8 mouse cellular contexts compared by ENCODE assay signal in genomic region chr7:88429786-88430691, GRCm38 (mm10). TPM values are rescaled to one million over a fixed set of nuclear protein-coding genes. Genes with fewer than 3 reads are reported as not detected.
A peak's percentile ranks its signal among the peaks of the same experiment; 100 is the strongest.
DNase-seq lines count a peak whose midpoint lies in the region; ATAC-seq and TF ChIP-seq lines count a peak whose summit lies in the region.

Gene Rab38, plus strand, starts transcription at chr7:88430273.

- H3K4me3 ChIP-seq in ES-E14 (ENCODE audit: insufficient read depth in 1 of 2, low read depth in 1 of 2, low read length in 2 of 2, poor library complexity in 1 of 2, severe bottlenecking in 1 of 2): peak within 1 kb of the TSS; percentile 71 to 72
- peak within 1 kb of the TSS; percentile 55 for H3K4me3 ChIP-seq in brown adipose tissue, adult 24 weeks (ENCODE audit: insufficient read depth, low read depth, low read length)
- H3K4me3 ChIP-seq in hindbrain, embryonic 14.5 days (replicated peaks; ENCODE audit: low read length): peak within 1 kb of the TSS; percentile 51

- H3K4me1 ChIP-seq in ES-E14 (ENCODE audit: control insufficient read depth in 2 of 2, insufficient read depth in 2 of 2, low read length in 2 of 2, poor library complexity in 1 of 2): 0 out of 4 replicates have a peak, but pooled peaks cover 0 to 2% of the 10 kb centered on the region in 2 experiments
- H3K4me1 ChIP-seq in brown adipose tissue, adult 24 weeks (ENCODE audit: control insufficient read depth, insufficient read depth, insufficient read length, low read length): no peaks in the 10 kb centered on the region
- no peaks in the 10 kb centered on the region; the same call in 1 of the 2 replicates for H3K4me1 ChIP-seq in hindbrain, embryonic 14.5 days (replicated peaks; ENCODE audit: control insufficient read depth, insufficient read depth, low read length)

- H3K27me3 ChIP-seq in hindbrain, embryonic 14.5 days (ENCODE audit: control insufficient read depth, insufficient read depth, low read length): peaks cover 11% of the 10 kb centered on the region; the same call in 1 of the 2 replicates

- H3K4me2 ChIP-seq in hindbrain, embryonic 14.5 days (replicated peaks): peak within 1 kb of the TSS; percentile 96

- no peaks in the 10 kb centered on the region for H3K9me3 ChIP-seq in ES-E14 (ENCODE audit: control insufficient read depth, insufficient read depth, low read depth, low read length)
- H3K9me3 ChIP-seq in hindbrain, embryonic 14.5 days (ENCODE audit: control insufficient read depth, low read length): no peaks in the 10 kb centered on the region

- H3K9ac ChIP-seq in ES-E14 (ENCODE audit: insufficient read depth, low read depth, low read length, poor library complexity, severe bottlenecking): peak within 1 kb of the TSS; percentile 61
- H3K9ac ChIP-seq in hindbrain, embryonic 14.5 days: peak within 1 kb of the TSS; percentile 57

- no peaks in the 10 kb centered on the region for H3K36me3 ChIP-seq in ES-E14 (ENCODE audit: control insufficient read depth, insufficient read depth, low read length, poor library complexity, severe bottlenecking)
- H3K36me3 ChIP-seq in hindbrain, embryonic 14.5 days (replicated peaks; ENCODE audit: control insufficient read depth, insufficient read depth): no peaks in the 10 kb centered on the region

- WGBS in hindbrain, embryonic 14.5 days: 2% methylated on average over 35 of the region's 35 CpGs

- in situ Hi-C loops in ES-E14 (cut with MboI; ENCODE audit: low sequenced_read_pairs in 2 of 2, unreplicated experiment in 2 of 2): no loop called here

- H3K27ac ChIP-seq in ES-E14 (ENCODE audit: insufficient read depth, low read depth, low read length, poor library complexity, severe bottlenecking): no peak within 1 kb of the TSS
- no peak within 1 kb of the TSS for H3K27ac ChIP-seq in brown adipose tissue, adult 24 weeks (replicated peaks; ENCODE audit: low read depth, low read length)
- H3K27ac ChIP-seq in hindbrain, embryonic 14.5 days: no peak within 1 kb of the TSS

- peak; percentile 55 for DNase-seq in ES-E14 (ENCODE audit: low read depth, low spot score)
- DNase-seq in frontal cortex, postnatal 14 days (ENCODE audit: low spot score in 2 of 2): peak; percentile 5 to 17
- DNase-seq in hindbrain, embryonic 14.5 days (ENCODE audit: low spot score): peak; percentile 34
- peak; percentile 7 to 23 for DNase-seq in layer of hippocampus, postnatal 36 days
- peak; percentile 73 for DNase-seq in lung, postnatal 25 days (ENCODE audit: low spot score)
- DNase-seq in retina, postnatal 1 day: peak; percentile 73
- peak; percentile 30 for DNase-seq in urinary bladder, postnatal 25 days (ENCODE audit: low spot score)

- ATAC-seq in hindbrain, embryonic 14.5 days (ENCODE audit: low FRiP score): peak; percentile 89

TF ChIP-seq in ES-E14, 5 proteins besides CTCF, POLR2A, EP300 and RAD21:
- TF ChIP-seq CHD2 (IDR thresholded peaks at IDR 0.05; ENCODE audit: low read depth, low read length) (no peak), ZC3H11A (IDR thresholded peaks at IDR 0.05; ENCODE audit: borderline replicate concordance, low read depth, low read length) (no peak), ZNF384 (IDR thresholded peaks at IDR 0.05; ENCODE audit: low read depth, low read length) (no peak), MAFK (IDR thresholded peaks at IDR 0.05; ENCODE audit: insufficient read depth, low read depth, low read length) (no peak), HCFC1 (IDR thresholded peaks at IDR 0.05; ENCODE audit: borderline replicate concordance, insufficient read depth, low read length) (no peak)

RNA-seq across cellular contexts. Expression of gene Rab38, which starts in this region (rescaled TPM):
- total RNA-seq in ES-E14 (2012; rRNA removed): 0.69 and 2.5 TPM in 2 replicates
- 0.87 TPM in 1 of 2 replicates, not detected in the other for polyA plus RNA-seq in brown adipose tissue, adult 24 weeks (2012; ENCODE audit: insufficient read depth, insufficient read length, missing spikeins)
- polyA plus RNA-seq in hindbrain, embryonic 14.5 days (2014; fragmentation: Nextera tagmentation; extraction: Ambion mirVana): 2.5 and 2.7 TPM in 2 replicates
- total RNA-seq in layer of hippocampus, postnatal 36 days (2021): 1 to 10 TPM; 1.4 to 2.4 TPM

Comparison
In these comparisons a context has a peak if more than half of its experiments do, and no peak if none do; other contexts are left out.
1. DNase-seq: peak in every context shown above with its lines; median percentile 73 in lung, postnatal 25 days; 73 in retina, postnatal 1 day; 55 in ES-E14; 34 in hindbrain, embryonic 14.5 days; 30 in urinary bladder, postnatal 25 days; 15 in layer of hippocampus, postnatal 36 days; 11 in frontal cortex, postnatal 14 days.